Mouse (Mus musculus) lung, embryonic 15.5 days (tissue): Measurements from ENCODE around the gene Zwilch. TPM values are rescaled to one million over a fixed set of nuclear protein-coding genes. Genes with fewer than 3 reads are reported as not detected.
A peak's percentile ranks its signal among the peaks of the same experiment; 100 is the strongest.
"Not testable (repeated sequence)": the region's sequence is repeated elsewhere in the genome, so short reads cannot be mapped to it uniquely, and the experiment has no call there.

Source experiments
- ATAC-seq: fragments of 200-750 bp; cut with Nextera tagmentation; 2 replicates; pipeline ENCODE4 v1.8.0; 2017; ENCODE audit warnings: moderate number of reproducible peaks, borderline replicate concordance; ENCODE audit not compliant: low FRiP score, low TSS enrichment; ENCODE audit errors: extremely low read depth
- H3K27ac ChIP-seq: fragments of 300-500 bp; sonication (generic); 2 replicates; pipeline ENCODE4 v1.5.1; 2015; ENCODE audit warnings: moderate library complexity, mild to moderate bottlenecking, inconsistent platforms
- H3K27me3 ChIP-seq: fragments of 300-500 bp; sonication (generic); 2 replicates; pipeline ENCODE4 v1.6.1; 2015; ENCODE audit warnings: inconsistent platforms
- H3K36me3 ChIP-seq: fragments of 300-500 bp; sonication (generic); 2 replicates; pipeline ENCODE4 v1.6.1; 2015; ENCODE audit warnings: inconsistent platforms
- H3K4me1 ChIP-seq: fragments of 300-500 bp; sonication (generic); 2 replicates; pipeline ENCODE4 v1.6.1; 2015; ENCODE audit warnings: inconsistent platforms
- H3K4me2 ChIP-seq: fragments of 300-500 bp; sonication (generic); 2 replicates; pipeline ENCODE4 v1.6.1; 2015; ENCODE audit warnings: inconsistent platforms, mild to moderate bottlenecking, moderate library complexity
- H3K4me3 ChIP-seq: fragments of 300-500 bp; sonication (generic); 2 replicates; pipeline ENCODE4 v1.5.1; 2015; ENCODE audit warnings: mild to moderate bottlenecking, inconsistent platforms
- H3K9ac ChIP-seq: fragments of 300-500 bp; sonication (generic); 2 replicates; pipeline ENCODE4 v1.6.1; 2015; ENCODE audit warnings: inconsistent platforms
- H3K9me3 ChIP-seq: fragments of 300-500 bp; sonication (generic); 2 replicates; pipeline ENCODE4 v1.6.1; 2016; ENCODE audit warnings: inconsistent platforms
- WGBS: fragments of 180-500 bp; shearing (Covaris S2); methylation state at CpG from one replicate; pipeline ENCODE4 v1.1.7; 2015; 5-methylcytosine and 5-hydroxymethylcytosine counted together
- polyA plus RNA-seq: library from polyadenylated mRNA; unstranded; fragments of >200 nt; fragmentation: Nextera tagmentation; extraction: Ambion mirVana; gene quantifications from 2 replicates; pipeline ENCODE4 v1.2.1, GENCODE M21; 2015

Gene Zwilch
- polyA plus RNA-seq, 1 experiment from 2014 or later, result 26.3 TPM

GRCm38 (mm10) chr9:64202866-64203265 lies 30.0 kb upstream of the Zwilch start:
- H3K36me3 ChIP-seq, result peaks cover 13% of the 10 kb centered on the region
- H3K4me3 ChIP-seq, result no peak overlapping the region
- H3K9ac ChIP-seq, result no peak overlapping the region
- H3K9me3 ChIP-seq, result no peaks in the 10 kb centered on the region
- no peak overlapping the region for H3K27ac ChIP-seq
- no peak for ATAC-seq
- H3K4me1 ChIP-seq, result no peaks in the 10 kb centered on the region
- no peaks in the 10 kb centered on the region for H3K27me3 ChIP-seq
- H3K4me2 ChIP-seq, result no peak overlapping the region

- H3K27ac ChIP-seq, result no peak overlapping the region
- H3K4me2 ChIP-seq, result no peak overlapping the region
- no peak overlapping the region for H3K9ac ChIP-seq
- H3K36me3 ChIP-seq, result peaks cover 13% of the 10 kb centered on the region
- H3K4me1 ChIP-seq, result no peaks in the 10 kb centered on the region
- no peaks in the 10 kb centered on the region for H3K27me3 ChIP-seq
- ATAC-seq, result no peak
- no peaks in the 10 kb centered on the region for H3K9me3 ChIP-seq
- H3K4me3 ChIP-seq, result no peak overlapping the region
These were observed 29.4 kb upstream of the Zwilch start for GRCm38 (mm10) chr9:64202331-64202730.

GRCm38 (mm10) chr9:64199897-64200296 lies 27.0 kb upstream of the Zwilch start:
- ATAC-seq, result no peak
- Histone ChIP-seq H3K36me3 (peaks cover 11% of the 10 kb centered on the region), H3K9me3 (no peaks in the 10 kb centered on the region), H3K4me2 (no peak overlapping the region), H3K4me1 (no peaks in the 10 kb centered on the region), H3K9ac (no peak overlapping the region), H3K27me3 (no peaks in the 10 kb centered on the region), H3K27ac (no peak overlapping the region), H3K4me3 (no peak overlapping the region)
- 55% methylated on average over 2 of the region's 2 CpGs for WGBS

- not testable (repeated sequence) for H3K4me1 ChIP-seq, H3K27me3 ChIP-seq, H3K4me2 ChIP-seq, H3K27ac ChIP-seq, H3K4me3 ChIP-seq, H3K36me3 ChIP-seq, ATAC-seq, H3K9ac ChIP-seq, H3K9me3 ChIP-seq
- 71% methylated on average over 7 of the region's 7 CpGs for WGBS
These were observed 26.0 kb upstream of the Zwilch start for GRCm38 (mm10) chr9:64198763-64199418.

GRCm38 (mm10) chr9:64198068-64198762 lies 25.3 kb upstream of the Zwilch start:
- ATAC-seq, result no peak
- Histone ChIP-seq H3K4me1 (no peaks in the 10 kb centered on the region), H3K36me3 (peaks cover 7% of the 10 kb centered on the region; the same call in 1 of the 2 replicates), H3K27ac (no peak overlapping the region), H3K9me3 (no peaks in the 10 kb centered on the region), H3K4me3 (no peak overlapping the region), H3K4me2 (no peak overlapping the region), H3K27me3 (no peaks in the 10 kb centered on the region), H3K9ac (no peak overlapping the region)
- 91% methylated on average over 5 of the region's 5 CpGs for WGBS

GRCm38 (mm10) chr9:64197524-64197923 lies 24.6 kb upstream of the Zwilch start:
- no peak for ATAC-seq
- Histone ChIP-seq H3K4me2 (no peak overlapping the region), H3K27me3 (no peaks in the 10 kb centered on the region), H3K4me3 (no peak overlapping the region), H3K27ac (no peak overlapping the region), H3K4me1 (no peaks in the 10 kb centered on the region), H3K36me3 (peaks cover 10% of the 10 kb centered on the region; the same call in 1 of the 2 replicates), H3K9ac (no peak overlapping the region), H3K9me3 (no peaks in the 10 kb centered on the region)
- WGBS, result 81% methylated on average over 8 of the region's 8 CpGs

- H3K9me3 ChIP-seq, result no peaks in the 10 kb centered on the region
- H3K4me2 ChIP-seq, result no peak overlapping the region
- no peaks in the 10 kb centered on the region for H3K4me1 ChIP-seq
- H3K36me3 ChIP-seq, result peaks cover 22% of the 10 kb centered on the region
- ATAC-seq, result no peak
- no peaks in the 10 kb centered on the region for H3K27me3 ChIP-seq
- H3K27ac ChIP-seq, result no peak overlapping the region
- H3K4me3 ChIP-seq, result no peak overlapping the region
- whole genome bisulfite sequencing, result 80% methylated on average over 4 of the region's 4 CpGs
- H3K9ac ChIP-seq, result no peak overlapping the region
These were observed 22.6 kb upstream of the Zwilch start for GRCm38 (mm10) chr9:64195554-64195953.

- Histone ChIP-seq H3K9ac (no peak overlapping the region), H3K9me3 (no peaks in the 10 kb centered on the region), H3K36me3 (peaks cover 33% of the 10 kb centered on the region), H3K4me1 (no peaks in the 10 kb centered on the region), H3K4me2 (no peak overlapping the region), H3K27me3 (no peaks in the 10 kb centered on the region), H3K27ac (no peak overlapping the region), H3K4me3 (no peak overlapping the region)
- ATAC-seq, result no peak
- 91% methylated on average over 1 of the region's 1 CpGs for WGBS
These were observed 21.0 kb upstream of the Zwilch start for GRCm38 (mm10) chr9:64193879-64194278.

- peaks cover 52% of the 10 kb centered on the region for H3K36me3 ChIP-seq
These were observed 11.4 kb upstream of the Zwilch start for GRCm38 (mm10) chr9:64184166-64184840.

GRCm38 (mm10) chr9:64183295-64183694 lies 10.4 kb upstream of the Zwilch start:
- not testable (repeated sequence) for ATAC-seq, H3K4me3 ChIP-seq, H3K9ac ChIP-seq, H3K27me3 ChIP-seq, H3K4me1 ChIP-seq, H3K9me3 ChIP-seq, H3K4me2 ChIP-seq, H3K27ac ChIP-seq
- H3K36me3 ChIP-seq, result peaks cover 54% of the 10 kb centered on the region
- 89% methylated on average over 5 of the region's 5 CpGs for WGBS

More at GRCm38 (mm10) chr9:64184166-64184840, 11.4 kb upstream of the Zwilch start:
- no peak overlapping the region for H3K9ac ChIP-seq
- ATAC-seq, result no peak
- H3K4me1 ChIP-seq, result peaks cover 9% of the 10 kb centered on the region; the same call in 1 of the 2 replicates
- H3K27me3 ChIP-seq, result no peaks in the 10 kb centered on the region
- WGBS, result 93% methylated on average over 5 of the region's 5 CpGs
- H3K9me3 ChIP-seq, result no peaks in the 10 kb centered on the region
- no peak overlapping the region for H3K4me2 ChIP-seq
- H3K27ac ChIP-seq, result no peak overlapping the region
- H3K4me3 ChIP-seq, result no peak overlapping the region

- peak within 1 kb of the TSS; percentile 65 for H3K4me3 ChIP-seq
- peaks cover 71% of the 10 kb centered on the region for H3K36me3 ChIP-seq
- H3K9ac ChIP-seq, result peak within 1 kb of the TSS; percentile 59
- peak within 1 kb of the TSS; percentile 60 for H3K4me2 ChIP-seq
- peak within 1 kb of the TSS; percentile 84 for H3K27ac ChIP-seq
- H3K9me3 ChIP-seq, result no peaks in the 10 kb centered on the region
- peak; percentile 95 for ATAC-seq
- peaks cover 19% of the 10 kb centered on the region for H3K4me1 ChIP-seq
- H3K27me3 ChIP-seq, result no peaks in the 10 kb centered on the region
- WGBS, result under 1% methylated on average over 35 of the region's 35 CpGs
These were observed 6.2 kb upstream of the Zwilch start, which contains the start of gene Snapc5 for GRCm38 (mm10) chr9:64178974-64179646. Gene Snapc5, plus strand, starts transcription at chr9:64179274.
